Mouse (Mus musculus) mouse embryonic stem cell (cell line): ENCODE results near the gene Pfdn6.
"Not testable (repeated sequence)": the region's sequence is repeated elsewhere in the genome, so short reads cannot be mapped to it uniquely, and the experiment has no call there.

ENCODE experiments used
- in situ Hi-C, 2 experiments: fragments of 300-500 bp; cut with MboI; formaldehyde crosslinking; loops; 1 replicate in 1 of 2; 3 replicates in 1 of 2; pipeline ENCODE4 v1.14.3; 2019 to 2020; ENCODE audit warnings: low sequenced_read_pairs in 2 of 2, low pct_unique_long_range_greater_than_20kb in 1 of 2, mixed read lengths in 1 of 2; ENCODE audit not compliant: unreplicated experiment in 1 of 2

The Pfdn6 gene

GRCm38 (mm10) chr17:33909077-33909868 lies 30.9 kb downstream of the Pfdn6 start, which contains the start of gene Daxx:
Daxx (plus strand) TSS chr17:33909414.
- in situ Hi-C loops = no loop called here

- in situ Hi-C loops = no loop called here
These were observed 31.6 kb downstream of the Pfdn6 start for GRCm38 (mm10) chr17:33908331-33909076.

- in situ Hi-C loops = not testable (repeated sequence)
These were observed 35.3 kb downstream of the Pfdn6 start, which contains the start of gene Platr17 for GRCm38 (mm10) chr17:33904835-33905234. Platr17 (plus strand) TSS chr17:33905135.

GRCm38 (mm10) chr17:33903911-33904651 lies 36.1 kb downstream of the Pfdn6 start:
- in situ Hi-C loops = not testable (repeated sequence)

GRCm38 (mm10) chr17:33902491-33902890 lies 37.7 kb downstream of the Pfdn6 start:
- in situ Hi-C loops = no loop called here

GRCm38 (mm10) chr17:33902079-33902478 lies 38.1 kb downstream of the Pfdn6 start:
- in situ Hi-C loops = no loop called here

- in situ Hi-C loops = no loop called here
These were observed 38.5 kb downstream of the Pfdn6 start for GRCm38 (mm10) chr17:33901653-33902052.

- in situ Hi-C loops = no loop called here
These were observed 39.2 kb downstream of the Pfdn6 start for GRCm38 (mm10) chr17:33900989-33901314.

GRCm38 (mm10) chr17:33900281-33900988 lies 39.7 kb downstream of the Pfdn6 start:
- in situ Hi-C loops = no loop called here

- in situ Hi-C loops = no loop called here
These were observed 40.5 kb downstream of the Pfdn6 start for GRCm38 (mm10) chr17:33899642-33900041.

GRCm38 (mm10) chr17:33898193-33898592 lies 42.0 kb downstream of the Pfdn6 start:
- in situ Hi-C loops = not testable (repeated sequence)

- in situ Hi-C loops = no loop called here
These were observed 42.9 kb downstream of the Pfdn6 start for GRCm38 (mm10) chr17:33897114-33897794.

GRCm38 (mm10) chr17:33893011-33893410 lies 47.1 kb downstream of the Pfdn6 start:
- in situ Hi-C loops = loop anchor here in 1 of 2 experiments (5.0 kb wide), 1 partner anchor 39 kb away; no protein-coding TSS in a partner anchor

GRCm38 (mm10) chr17:33892429-33892828 lies 47.7 kb downstream of the Pfdn6 start:
- in situ Hi-C loops = loop anchor here in 1 of 2 experiments (5.0 kb wide), 1 partner anchor 40 kb away; no protein-coding TSS in a partner anchor

GRCm38 (mm10) chr17:33891892-33892291 lies 48.3 kb downstream of the Pfdn6 start:
- in situ Hi-C loops = loop anchor here in 1 of 2 experiments (5.0 kb wide), 1 partner anchor 40 kb away; no protein-coding TSS in a partner anchor

GRCm38 (mm10) chr17:33891357-33891756 lies 48.8 kb downstream of the Pfdn6 start:
- in situ Hi-C loops = loop anchor here in 1 of 2 experiments (5.0 kb wide), 1 partner anchor 41 kb away; no protein-coding TSS in a partner anchor

GRCm38 (mm10) chr17:33890533-33891059 lies 49.5 kb downstream of the Pfdn6 start, which contains the start of gene Kifc1:
Kifc1 (minus strand) TSS chr17:33890661.
- in situ Hi-C loops = loop anchor here in 1 of 2 experiments (5.0 kb wide), 1 partner anchor 42 kb away; no protein-coding TSS in a partner anchor
